Mouse (Mus musculus): ENCODE data around the gene Ctsh.
"Not testable (repeated sequence)": the region's sequence is repeated elsewhere in the genome, so short reads cannot be mapped to it uniquely, and the experiment has no call there.

The Ctsh gene

DNA sequence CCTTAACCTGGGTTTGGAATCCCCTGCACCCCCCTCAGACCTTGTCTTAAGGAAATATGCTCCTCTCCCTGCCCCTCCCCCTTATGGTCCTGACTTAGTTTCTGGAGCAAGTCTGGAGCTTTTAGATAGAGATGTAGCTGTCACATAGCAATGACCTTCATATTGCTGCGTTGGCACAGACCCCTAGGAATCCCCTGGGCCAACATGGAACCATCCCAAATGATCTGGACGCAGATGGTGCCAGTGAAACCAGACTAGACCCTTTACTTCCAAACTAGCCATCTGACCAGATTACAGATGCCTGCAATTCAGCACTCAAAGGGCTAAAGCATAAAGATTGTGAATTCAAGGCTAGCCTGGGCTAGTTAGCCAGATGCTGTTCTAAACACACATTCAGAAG, 2.8 kb downstream of the Ctsh start:
- no peak for DNase-seq (ENCODE audit: low read depth, low spot score)

DNA sequence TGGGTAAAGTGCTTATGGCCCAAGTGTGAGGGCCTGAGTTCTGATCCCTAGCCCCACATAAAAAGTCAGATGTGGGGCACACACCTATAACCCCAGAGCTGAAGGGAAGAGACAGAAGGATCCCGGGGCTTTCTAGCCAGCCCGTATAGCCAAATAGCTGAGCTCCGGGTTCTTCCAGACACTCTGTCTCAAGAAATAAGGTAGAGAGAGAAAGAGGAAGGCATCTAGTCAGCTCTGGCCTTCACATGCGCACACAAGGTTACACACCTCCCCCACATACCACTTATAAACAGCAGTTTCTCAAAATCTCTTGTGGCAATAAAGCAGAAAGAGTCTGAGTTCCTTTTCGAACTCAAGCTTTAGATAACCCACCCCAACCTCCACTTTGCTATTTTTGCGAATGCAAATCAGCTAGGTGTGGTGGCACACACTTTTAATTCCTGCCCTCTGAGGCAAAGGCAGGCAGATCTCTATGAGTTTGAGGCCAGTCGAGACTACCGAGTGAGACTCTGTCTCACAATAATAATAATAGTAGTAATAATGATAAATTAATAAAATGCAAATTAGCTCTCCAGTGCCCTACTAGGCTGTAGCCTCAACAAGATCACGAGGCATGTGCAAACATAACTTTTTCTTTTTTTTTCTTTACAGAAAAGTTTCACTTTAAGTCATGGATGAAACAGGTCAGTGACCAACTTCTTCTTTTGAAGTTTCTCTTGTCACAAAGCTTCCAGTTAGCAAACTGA, 6.0 kb downstream of the Ctsh start:
- no peak for DNase-seq (ENCODE audit: low read depth, low spot score)

DNA sequence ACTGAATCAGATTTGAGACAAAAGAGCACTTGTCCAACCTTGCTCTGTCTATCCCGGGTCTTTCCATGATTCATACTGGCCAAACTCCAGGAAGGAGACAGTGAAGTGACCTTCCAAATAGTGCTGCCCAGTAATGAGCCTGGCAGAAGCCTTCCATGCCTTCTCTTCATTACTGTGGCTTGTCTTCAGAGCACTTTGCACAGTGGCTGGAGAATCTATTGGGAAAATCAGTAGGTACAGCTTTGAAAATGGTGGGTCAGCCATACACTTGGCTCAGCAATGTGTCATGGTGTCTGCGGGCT, 6.6 kb downstream of the Ctsh start:
- DNase-seq (ENCODE audit: low read depth, low spot score), result no peak

DNA sequence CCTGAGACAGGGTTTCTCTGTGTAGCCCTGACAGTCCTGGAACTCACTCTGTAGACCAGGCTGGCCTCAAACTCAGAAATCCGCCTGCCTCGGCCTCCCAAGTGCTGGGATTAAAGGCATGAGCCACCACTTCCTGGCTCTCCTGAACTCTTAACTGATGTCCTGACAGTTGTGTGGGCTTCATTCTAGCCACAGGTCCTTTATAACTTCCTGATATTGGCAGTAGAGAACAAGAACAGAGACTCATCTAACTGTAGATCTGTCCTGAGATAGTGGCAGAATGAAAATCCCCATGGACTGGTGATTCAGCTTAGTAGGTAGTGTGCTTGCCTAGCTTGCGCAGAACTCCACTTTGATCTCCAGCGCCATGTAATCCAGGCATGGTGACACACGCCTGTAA, 7.0 kb downstream of the Ctsh start:
- not testable (repeated sequence) for DNase-seq (ENCODE audit: low read depth, low spot score)

DNA sequence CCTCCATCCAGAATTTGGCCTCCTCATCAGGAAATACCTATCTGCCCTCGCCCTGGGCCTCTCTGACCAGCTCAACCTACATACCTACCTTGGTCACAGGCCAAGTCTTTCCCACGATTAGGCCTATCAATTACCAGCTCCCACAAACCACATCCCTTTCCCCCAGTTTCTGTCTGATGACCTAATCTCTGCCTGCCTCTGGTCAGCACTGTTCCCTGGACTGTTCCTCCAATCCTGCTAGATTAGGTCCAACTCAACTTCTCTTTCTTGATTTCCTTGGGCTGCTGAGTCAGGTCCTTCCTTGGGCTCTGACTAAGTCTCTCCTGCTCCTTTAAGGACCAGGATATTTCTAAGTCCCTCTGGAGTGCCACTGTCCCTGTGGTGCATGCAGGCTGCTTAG, 13.4 kb downstream of the Ctsh start:
- no peak for DNase-seq (ENCODE audit: low read depth, low spot score)

DNA sequence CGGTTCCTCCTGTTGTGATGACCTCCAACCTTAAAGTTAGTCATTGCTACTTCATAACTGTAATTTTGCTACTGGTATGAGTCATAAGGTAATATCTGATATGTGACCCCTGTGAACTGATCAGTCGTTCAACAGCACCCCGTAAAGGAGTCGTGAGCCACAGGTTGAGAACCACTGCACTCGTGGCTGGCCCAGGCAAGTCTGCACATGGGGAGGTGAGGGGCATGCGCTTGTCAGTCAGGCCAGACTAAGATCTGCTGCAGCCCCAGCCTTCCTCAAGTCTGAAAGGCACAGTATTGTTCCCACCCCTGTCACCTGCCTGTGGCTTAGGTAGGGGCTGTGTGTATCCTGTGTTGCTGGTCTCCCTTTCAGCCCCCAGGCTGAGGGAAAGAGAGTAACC, 14.8 kb downstream of the Ctsh start:
- DNase-seq (ENCODE audit: low read depth, low spot score), result no peak

DNA sequence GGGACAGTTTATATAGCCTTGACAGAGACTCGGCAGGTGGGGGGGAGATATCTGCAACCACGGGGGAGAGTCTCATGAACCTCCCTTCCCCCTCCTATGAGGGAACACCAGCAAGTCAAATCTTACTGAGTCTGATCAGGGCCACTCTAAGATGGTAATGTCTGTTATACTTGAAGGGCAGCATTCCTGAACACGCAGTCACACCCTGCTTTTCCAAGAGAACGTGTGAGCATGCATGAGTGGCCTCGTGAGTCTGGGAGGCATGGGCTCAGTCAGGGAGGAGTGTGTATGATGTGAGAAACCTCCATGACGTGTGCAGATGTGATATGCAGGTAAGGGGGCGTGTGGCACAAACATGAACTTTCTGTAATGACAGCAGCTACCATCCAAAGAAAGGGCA, 15.5 kb downstream of the Ctsh start:
- no peak for DNase-seq (ENCODE audit: low read depth, low spot score)

DNA sequence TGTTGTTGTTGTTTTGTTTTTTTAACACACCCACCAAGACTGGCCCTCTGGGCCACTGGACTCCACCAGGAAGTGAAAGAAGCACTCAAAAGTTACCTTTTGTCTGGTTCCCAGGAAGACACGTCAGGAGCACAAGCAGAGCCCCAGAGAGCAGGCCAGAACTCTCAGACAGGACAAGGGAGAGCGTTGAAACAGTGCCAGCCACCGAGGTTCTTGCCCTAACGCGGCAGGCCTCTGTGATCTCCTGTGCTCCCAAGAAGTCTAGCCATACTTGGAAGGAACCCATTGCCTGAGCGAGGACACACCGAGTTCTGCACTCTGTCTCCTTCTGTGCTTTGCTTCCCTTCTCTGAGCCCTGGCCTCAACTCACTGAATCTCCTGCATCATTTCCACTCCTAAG, 16.2 kb downstream of the Ctsh start:
- DNase-seq (ENCODE audit: low read depth, low spot score), result no peak

DNA sequence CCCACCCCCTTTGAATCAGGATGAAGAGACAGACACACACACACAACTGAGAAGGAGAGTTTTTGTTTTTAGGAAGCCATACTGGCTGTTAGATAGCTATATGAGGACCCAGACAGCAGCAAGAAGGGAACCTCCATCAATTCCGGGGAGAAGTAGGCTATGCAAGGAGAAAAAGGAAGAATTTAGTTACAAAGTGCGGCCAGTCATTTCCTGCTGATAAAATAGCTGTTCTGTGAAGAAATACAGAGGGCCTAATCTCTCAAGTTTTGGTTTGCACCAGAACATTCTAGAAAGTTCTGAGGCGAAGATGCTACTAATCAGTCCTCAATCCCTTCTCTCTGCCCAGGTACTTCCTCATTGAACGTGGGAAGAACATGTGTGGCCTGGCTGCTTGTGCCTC, 21.4 kb downstream of the Ctsh start:
- no peak for DNase-seq (ENCODE audit: low read depth, low spot score)

DNA sequence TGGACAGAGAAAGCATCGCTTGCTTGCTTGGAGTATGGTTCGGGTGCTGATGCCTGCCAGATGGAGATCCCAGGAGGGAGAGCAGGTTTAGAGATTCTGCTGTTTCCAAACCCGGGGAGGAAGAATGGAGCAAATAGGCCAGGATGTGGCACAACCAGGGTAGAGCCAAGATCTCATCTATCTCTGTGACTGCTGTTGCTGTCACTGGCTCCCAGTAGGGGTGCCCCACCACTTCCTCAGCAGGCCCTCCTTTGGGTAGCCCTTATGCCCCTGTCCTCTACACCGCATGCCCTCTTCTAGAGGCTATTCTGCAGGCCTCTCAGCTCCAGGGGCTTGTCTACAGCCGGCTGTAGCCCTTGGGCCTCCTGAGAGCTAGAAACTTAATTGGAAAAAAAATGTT, 22.2 kb downstream of the Ctsh start:
- DNase-seq (ENCODE audit: low read depth, low spot score), result no peak

DNA sequence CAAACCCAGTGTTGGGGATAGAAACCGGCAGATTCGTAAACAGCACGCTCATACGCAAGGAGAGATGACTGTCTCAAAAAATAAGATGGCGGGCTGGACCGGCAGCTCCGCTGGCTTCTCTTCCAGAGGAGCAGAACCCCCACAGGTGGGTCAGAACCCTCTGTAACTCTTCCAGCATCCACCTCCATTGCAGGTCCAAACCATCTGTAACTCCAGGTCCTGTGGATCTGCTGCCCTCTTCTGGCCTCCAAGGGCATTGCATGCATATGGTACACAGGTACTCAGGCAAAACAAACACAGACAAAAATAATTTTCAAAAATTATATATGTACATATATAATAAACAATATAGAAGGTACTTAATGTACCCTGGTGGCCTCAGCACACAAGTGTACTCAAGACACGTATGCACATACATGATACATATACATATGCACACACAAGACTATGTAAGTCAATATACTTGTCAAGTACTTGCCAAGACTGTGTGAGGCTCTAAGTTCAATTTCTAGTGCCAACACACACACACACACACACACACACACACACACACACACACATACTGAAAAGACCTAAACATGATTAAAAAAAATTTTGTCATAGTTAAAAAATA, 23.0 kb downstream of the Ctsh start:
- peak; percentile 23 for DNase-seq (ENCODE audit: low read depth, low spot score)

DNA sequence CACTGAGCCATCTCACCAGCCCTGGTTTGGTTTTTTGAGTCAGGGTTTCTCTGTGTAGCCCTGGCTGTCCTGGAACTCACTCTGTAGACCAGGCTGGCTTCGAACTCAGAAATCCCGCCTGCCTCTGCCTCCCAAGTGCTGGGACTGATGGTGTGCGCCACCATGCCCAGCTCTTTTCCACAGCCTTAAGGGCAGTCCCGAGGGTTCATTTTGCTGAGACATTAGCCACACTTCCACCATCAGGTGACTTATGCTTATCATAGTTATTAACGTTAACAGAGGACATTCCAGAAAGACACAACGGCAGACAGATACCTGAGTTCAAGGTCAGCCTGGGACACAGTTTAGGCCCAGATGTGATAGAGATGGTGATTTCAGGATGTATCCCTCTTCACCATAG, 28.0 kb downstream of the Ctsh start:
- DNase-seq (ENCODE audit: low read depth, low spot score), result not testable (repeated sequence)

DNA sequence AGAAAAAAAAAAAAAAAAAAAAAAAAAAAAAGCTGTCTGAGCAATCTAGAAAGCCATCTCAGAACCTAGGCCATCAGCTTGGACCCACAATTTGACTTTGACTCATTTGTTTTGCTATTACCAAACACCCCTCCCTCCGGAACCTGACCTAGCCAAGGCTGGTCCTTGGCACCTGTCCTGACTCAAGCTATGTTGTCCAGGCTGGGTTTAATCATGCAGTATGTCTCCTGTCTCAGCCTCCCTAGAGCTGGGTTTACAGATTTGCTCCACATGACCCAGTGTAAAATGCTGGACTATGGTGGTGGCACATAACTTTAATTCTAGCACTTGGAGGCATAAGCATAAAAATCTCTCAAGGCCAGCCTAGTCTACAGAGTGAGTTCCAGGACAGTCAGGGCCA, 29.0 kb downstream of the Ctsh start:
- no peak for DNase-seq (ENCODE audit: low read depth, low spot score)

DNA sequence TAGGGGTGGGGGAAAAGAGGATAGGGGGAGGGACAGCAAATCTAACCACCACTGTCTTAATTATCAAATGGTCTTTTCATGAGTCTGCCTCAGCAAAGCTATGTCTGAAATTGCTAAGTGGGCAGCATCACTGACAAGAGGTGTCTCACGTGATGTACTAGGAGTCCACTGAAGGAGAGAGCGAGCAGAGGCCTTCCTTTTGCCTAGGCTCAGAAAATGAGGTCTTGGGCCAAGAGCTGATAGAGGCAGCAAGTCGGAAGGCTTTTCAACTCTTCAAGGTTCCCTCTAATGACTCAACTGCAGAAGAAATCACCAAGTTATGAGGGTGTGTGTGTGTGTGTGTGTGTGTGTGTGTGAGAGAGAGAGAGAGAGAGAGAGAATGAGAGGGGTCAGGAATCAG, 30.2 kb downstream of the Ctsh start:
- no peak for DNase-seq (ENCODE audit: low read depth, low spot score)

DNA sequence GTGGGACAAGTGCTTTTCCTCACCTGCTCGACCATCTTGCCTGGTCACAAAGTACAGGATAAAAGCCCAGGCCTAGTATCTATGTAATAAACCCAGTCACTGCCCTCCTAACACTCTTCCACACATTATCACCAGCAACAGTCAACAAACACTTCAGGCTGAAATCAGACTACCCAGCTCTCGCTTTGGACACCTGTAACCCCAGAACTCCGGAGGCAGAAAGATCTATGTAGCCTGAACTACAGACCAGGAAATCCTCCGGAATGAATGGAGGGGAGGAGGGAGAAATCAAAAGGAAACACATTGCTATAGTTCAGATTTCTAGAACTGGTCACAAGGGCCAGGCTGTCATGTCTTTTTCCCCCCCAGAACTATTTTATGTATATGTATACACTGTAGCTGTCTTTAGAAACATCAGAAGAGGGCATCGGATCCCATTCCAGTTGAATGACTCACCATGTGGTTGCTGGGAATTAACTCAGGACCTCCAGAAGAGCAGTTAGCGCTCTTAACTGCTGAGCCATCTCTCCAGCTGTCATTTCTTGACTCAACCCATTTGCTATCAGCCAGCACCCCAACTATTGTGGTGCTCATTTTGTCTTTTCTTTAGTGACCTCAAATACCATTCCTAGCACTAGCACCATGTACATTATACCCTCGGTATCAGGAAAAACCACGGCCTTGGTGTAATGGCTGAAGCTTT, 31.0 kb downstream of the Ctsh start:
- DNase-seq (ENCODE audit: low read depth, low spot score), result no peak

DNA sequence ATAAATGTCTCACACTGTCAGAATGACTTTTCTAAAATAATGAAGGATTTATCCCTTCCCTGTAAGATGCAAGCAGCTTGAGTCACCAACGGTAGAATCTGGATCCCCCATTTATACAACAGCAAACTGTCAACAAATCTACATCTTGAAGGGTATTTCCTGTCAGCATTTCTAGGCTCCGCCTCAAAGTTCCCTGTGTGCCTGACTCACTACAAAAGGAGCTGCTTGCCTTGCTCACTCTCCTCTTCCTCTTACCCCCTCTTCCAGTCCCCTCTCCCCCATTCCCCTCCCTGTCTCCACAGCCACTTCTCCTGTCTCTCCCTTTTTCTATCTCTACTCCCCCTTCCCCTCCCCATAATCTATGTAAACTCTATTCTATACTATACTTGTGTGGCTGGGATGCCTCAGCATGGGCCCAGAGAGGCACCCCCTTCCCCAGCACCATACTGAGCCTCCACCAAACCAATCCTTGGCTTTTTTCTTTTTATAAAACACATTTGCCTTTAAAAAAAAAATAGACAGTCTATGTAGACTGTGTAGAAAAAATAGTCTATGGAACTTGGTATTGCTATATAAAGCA, 34.0 kb downstream of the Ctsh start:
- DNase-seq (ENCODE audit: low read depth, low spot score), result no peak

DNA sequence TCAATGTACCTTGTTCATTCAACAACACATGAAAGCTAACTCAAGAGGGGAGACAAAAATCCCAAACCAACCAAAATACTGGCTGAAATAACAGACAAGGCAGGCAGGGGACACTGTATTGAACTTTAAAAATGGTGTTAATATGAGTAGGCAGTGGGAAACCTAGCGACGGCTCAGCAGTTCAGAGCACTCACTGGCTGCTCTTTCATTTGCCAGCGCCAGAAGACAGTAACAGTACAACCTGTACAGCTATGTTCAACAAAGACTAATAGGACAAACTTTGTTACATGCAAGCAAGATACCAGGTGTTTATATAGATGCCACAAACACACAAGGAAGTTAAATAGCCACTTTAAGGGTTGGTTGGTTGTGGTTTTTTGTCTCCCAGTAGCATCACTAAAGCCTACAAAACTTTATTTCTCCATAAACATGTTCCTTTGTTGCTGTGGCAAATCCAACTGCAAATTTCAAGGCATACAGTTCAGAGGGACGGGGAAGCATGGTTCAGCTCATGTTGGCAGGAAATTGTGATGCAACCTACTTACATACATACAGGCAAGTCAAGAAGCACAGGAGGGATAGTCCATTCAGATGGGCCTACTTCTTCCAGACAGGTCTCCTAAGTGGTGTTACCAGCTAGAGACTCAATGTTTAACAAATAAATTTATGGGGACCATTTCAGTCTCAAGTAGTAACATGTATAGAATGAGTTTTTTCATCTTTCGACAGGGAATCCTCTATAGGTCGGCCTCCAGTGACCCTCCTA, 35.6 kb downstream of the Ctsh start:
- DNase-seq (ENCODE audit: low read depth, low spot score), result no peak

DNA sequence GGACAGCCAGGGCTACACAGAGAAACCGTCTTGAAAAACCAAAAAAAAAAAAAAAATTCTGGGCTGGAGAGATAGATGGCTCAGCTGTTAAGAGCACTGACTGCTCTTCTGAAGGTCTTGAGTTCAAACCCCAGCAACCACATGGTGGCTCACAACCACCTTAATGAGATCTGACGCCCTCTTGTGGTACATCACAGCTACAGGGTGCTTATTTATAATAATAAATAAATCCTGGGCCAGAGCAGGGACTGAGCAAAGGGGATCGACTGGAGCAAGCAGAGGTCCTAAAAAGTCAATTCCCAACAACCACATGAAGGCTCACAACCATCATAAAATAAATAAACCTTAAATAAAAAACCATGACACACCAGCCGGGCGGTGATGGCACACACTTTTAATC, 45.0 kb downstream of the Ctsh start:
- DNase-seq (ENCODE audit: low read depth, low spot score), result no peak

DNA sequence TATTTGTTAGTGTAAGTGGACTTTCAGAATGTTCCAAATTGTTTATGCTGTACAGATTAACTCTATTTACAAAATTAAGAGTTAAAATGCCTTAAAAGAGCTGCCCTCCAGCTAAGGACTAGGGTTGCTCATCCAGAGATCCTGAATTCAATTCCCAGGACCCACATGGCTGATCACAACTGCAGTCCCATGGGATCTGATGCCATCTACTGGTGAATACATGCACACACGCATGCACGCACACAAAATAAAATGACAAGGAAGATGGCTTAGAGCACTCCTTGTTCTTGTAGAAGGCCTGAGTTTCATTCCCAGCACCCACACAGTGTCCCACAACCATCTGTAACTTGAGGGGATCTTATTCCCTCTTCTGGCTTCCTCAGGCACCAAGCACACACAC, 46.8 kb downstream of the Ctsh start:
- DNase-seq (ENCODE audit: low read depth, low spot score), result no peak

DNA sequence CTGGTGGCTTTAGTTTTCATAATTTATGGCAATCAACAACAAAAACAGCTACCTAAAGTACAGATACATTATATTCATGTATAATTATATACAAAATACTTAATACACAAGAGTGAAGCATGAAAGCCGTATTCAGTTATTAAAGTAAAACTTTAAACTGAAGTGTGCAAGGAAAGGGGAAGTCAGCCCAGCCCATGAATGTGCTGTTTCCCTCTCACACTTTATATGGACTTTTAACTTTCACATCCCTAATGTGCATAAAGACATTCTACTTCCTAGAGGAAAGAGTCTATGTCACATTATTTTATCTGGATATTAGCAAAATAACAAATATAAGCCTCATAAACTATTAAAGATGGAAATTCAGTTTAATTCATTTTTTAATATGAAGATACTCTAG, 51.5 kb downstream of the Ctsh start:
- DNase-seq (ENCODE audit: low read depth, low spot score), result no peak

DNA sequence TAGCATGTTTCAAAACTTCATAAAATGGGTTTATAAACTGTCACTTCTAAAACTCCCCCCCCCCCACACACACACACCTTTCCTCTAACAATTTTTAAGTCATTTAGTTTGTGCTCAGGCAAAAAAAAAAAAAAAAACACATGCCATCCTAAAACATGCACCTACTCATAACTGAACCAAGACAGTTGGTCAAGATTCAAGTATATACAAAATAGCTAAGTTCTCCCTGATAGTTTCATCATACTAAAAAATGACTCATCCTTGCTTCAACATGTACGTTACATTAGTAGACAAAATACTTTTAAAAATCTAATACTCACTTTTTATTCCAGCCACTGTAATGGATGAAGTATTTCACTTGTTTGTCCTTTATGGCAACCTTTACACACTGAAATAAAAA, 53.0 kb downstream of the Ctsh start:
- no peak for DNase-seq (ENCODE audit: low read depth, low spot score)

DNA sequence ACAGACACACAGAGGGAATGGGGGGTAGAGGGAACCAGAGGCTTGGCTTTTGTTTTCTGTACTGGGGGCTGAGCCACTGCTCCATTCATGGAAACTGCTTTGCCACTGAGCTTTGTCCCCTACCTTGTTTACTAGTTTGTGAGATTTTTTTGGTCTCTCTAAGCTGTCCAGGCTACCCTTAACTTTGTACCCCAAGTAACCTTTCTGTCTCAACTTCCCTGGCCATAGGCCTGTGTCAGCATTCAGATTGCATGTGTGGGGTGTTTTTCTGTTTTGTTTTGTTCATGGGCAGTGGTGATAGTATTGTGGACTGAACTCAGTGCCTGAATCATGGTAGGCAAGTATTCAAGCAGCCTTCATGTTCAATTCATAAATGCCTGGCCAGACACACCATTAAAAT, 54.3 kb downstream of the Ctsh start:
- DNase-seq (ENCODE audit: low read depth, low spot score), result no peak
